Mouse (Mus musculus) CH12.LX (cell line): ENCODE results near the gene Agap1. TPM values are rescaled to one million over a fixed set of nuclear protein-coding genes. Genes with fewer than 3 reads are reported as not detected.

ENCODE experiments used
- DNase-seq: peaks from one replicate; pipeline ENCODE4 v3.0.0-alpha.2; 2013; ENCODE audit errors: extremely low read depth
- H3K27ac ChIP-seq: 2 replicates; pipeline ENCODE4 v1.5.1; 2012; ENCODE audit warnings: low read depth, mild to moderate bottlenecking, control low read depth, moderate library complexity; ENCODE audit not compliant: insufficient read depth
- H3K27me3 ChIP-seq: replicated peaks from 2 replicates; pipeline ENCODE3; 2012; ENCODE audit warnings: inconsistent platforms
- H3K36me3 ChIP-seq, 2 experiments: replicated peaks in 1 of 2; 2 replicates each; pipeline versions ENCODE3 to v1.6.1; 2012; ENCODE audit warnings: inconsistent platforms in 1 of 2, low read length in 1 of 2, mild to moderate bottlenecking in 1 of 2, mixed read lengths in 1 of 2, moderate library complexity in 1 of 2; ENCODE audit not compliant: control insufficient read depth in 1 of 2, insufficient read depth in 1 of 2
- H3K4me1 ChIP-seq, 2 experiments: 2 replicates each; pipeline ENCODE4 v1.6.1; 2012; ENCODE audit warnings: inconsistent platforms in 1 of 2, moderate library complexity in 1 of 2; ENCODE audit not compliant: insufficient read depth in 2 of 2, control insufficient read depth in 1 of 2
- H3K4me2 ChIP-seq: 2 replicates; pipeline ENCODE4 v1.6.1; 2012; ENCODE audit warnings: low read depth, mild to moderate bottlenecking, control low read depth; ENCODE audit not compliant: poor library complexity, insufficient read depth, severe bottlenecking
- H3K4me3 ChIP-seq, 3 experiments: fragments of 150-350 bp in 1 of 3; sonication (generic) in 1 of 3; replicated peaks in 1 of 3; 2 replicates each; pipeline versions ENCODE3 to v1.5.1; 2011 to 2012; ENCODE audit warnings: low read depth in 2 of 3, low read length in 2 of 3, mild to moderate bottlenecking in 2 of 3, moderate library complexity in 2 of 3, control low read depth in 1 of 3, improper control_type of control experiment in 1 of 3, inconsistent platforms in 1 of 3, mixed read lengths in 1 of 3; ENCODE audit not compliant: poor library complexity in 1 of 3
- H3K79me2 ChIP-seq: replicated peaks from 2 replicates; pipeline ENCODE4 v1.6.1; 2012; ENCODE audit warnings: mild to moderate bottlenecking, moderate library complexity; ENCODE audit not compliant: control insufficient read depth, poor library complexity, insufficient read depth, severe bottlenecking; ENCODE audit errors: extremely low read depth
- H3K9ac ChIP-seq: 2 replicates; pipeline ENCODE4 v1.6.1; 2012; ENCODE audit warnings: low read depth, mild to moderate bottlenecking, control low read depth, moderate library complexity; ENCODE audit not compliant: insufficient read depth
- H3K9me3 ChIP-seq: replicated peaks from 2 replicates; pipeline ENCODE3; 2012; ENCODE audit warnings: low read length, inconsistent platforms, mixed read lengths
- CHD2 ChIP-seq: IDR thresholded peaks from 2 replicates; pipeline ENCODE4 v1.6.1; 2011; ENCODE audit warnings: low read length, improper control_type of control experiment
- CTCF ChIP-seq, 2 experiments: IDR thresholded peaks in 1 of 2; conservative IDR thresholded peaks in 1 of 2; 2 replicates each; pipeline ENCODE4 v1.5.1; 2011 to 2012; ENCODE audit warnings: low read depth in 2 of 2, low read length in 2 of 2, improper control_type of control experiment in 1 of 2, inconsistent platforms in 1 of 2, mild to moderate bottlenecking in 1 of 2, moderate library complexity in 1 of 2
- ELF1 ChIP-seq: IDR thresholded peaks from 2 replicates; pipeline ENCODE4 v1.6.1; 2014; ENCODE audit warnings: low read depth, mild to moderate bottlenecking, inconsistent platforms, low read length, improper control_type of control experiment
- ETS1 ChIP-seq: conservative IDR thresholded peaks from 2 replicates; pipeline ENCODE4 v1.6.1; 2012; ENCODE audit warnings: low read depth, mild to moderate bottlenecking, inconsistent platforms, low read length, improper control_type of control experiment, moderate library complexity
- IRF4 ChIP-seq: IDR thresholded peaks from 2 replicates; pipeline ENCODE4 v1.6.1; 2014; ENCODE audit warnings: low read depth, mild to moderate bottlenecking, inconsistent platforms, low read length, improper control_type of control experiment
- KAT2A ChIP-seq: IDR thresholded peaks from 2 replicates; pipeline ENCODE4 v1.6.1; 2012; ENCODE audit warnings: low read length, improper control_type of control experiment, inconsistent platforms; ENCODE audit not compliant: insufficient replicate concordance
- MAFK ChIP-seq: IDR thresholded peaks from 2 replicates; pipeline ENCODE4 v1.6.1; 2011; ENCODE audit warnings: low read length, improper control_type of control experiment; ENCODE audit not compliant: insufficient replicate concordance
- MAX ChIP-seq: IDR thresholded peaks from 2 replicates; pipeline ENCODE4 v1.6.1; 2011; ENCODE audit warnings: low read length, improper control_type of control experiment
- MAZ ChIP-seq: IDR thresholded peaks from 2 replicates; pipeline ENCODE4 v1.6.1; 2012; ENCODE audit warnings: low read depth, mild to moderate bottlenecking, inconsistent platforms, low read length, improper control_type of control experiment, moderate library complexity
- MXI1 ChIP-seq: IDR thresholded peaks from 2 replicates; pipeline ENCODE4 v1.6.1; 2011; ENCODE audit warnings: mild to moderate bottlenecking, low read depth, low read length, improper control_type of control experiment
- NELFE ChIP-seq: IDR thresholded peaks from 2 replicates; pipeline ENCODE4 v1.6.1; 2011; ENCODE audit warnings: low read depth, low read length, improper control_type of control experiment
- NRF1 ChIP-seq: IDR thresholded peaks from 2 replicates; pipeline ENCODE4 v1.6.1; 2014; ENCODE audit warnings: low read depth, mild to moderate bottlenecking, inconsistent platforms, low read length, improper control_type of control experiment, moderate library complexity
- PAX5 ChIP-seq: IDR thresholded peaks from 2 replicates; pipeline ENCODE4 v1.6.1; 2012; ENCODE audit warnings: low read length, inconsistent platforms, mixed read lengths
- RAD21 ChIP-seq: IDR thresholded peaks from 2 replicates; pipeline ENCODE4 v1.6.1; 2011; ENCODE audit warnings: low read depth, mild to moderate bottlenecking, low read length, improper control_type of control experiment, moderate library complexity
- RCOR1 ChIP-seq: conservative IDR thresholded peaks from 2 replicates; pipeline ENCODE4 v1.6.1; 2012; ENCODE audit warnings: low read depth, mild to moderate bottlenecking, inconsistent platforms, low read length, improper control_type of control experiment
- SIN3A ChIP-seq: IDR thresholded peaks from 2 replicates; pipeline ENCODE4 v1.6.1; 2012; ENCODE audit warnings: low read length, improper control_type of control experiment, inconsistent platforms
- SMC3 ChIP-seq: IDR thresholded peaks from 2 replicates; pipeline ENCODE4 v1.6.1; 2011; ENCODE audit warnings: low read depth, low read length, improper control_type of control experiment
- UBTF ChIP-seq: IDR thresholded peaks from 2 replicates; pipeline ENCODE4 v1.6.1; 2012; ENCODE audit warnings: low read depth, mild to moderate bottlenecking, inconsistent platforms, low read length, improper control_type of control experiment, moderate library complexity
- ZC3H11A ChIP-seq: IDR thresholded peaks from 2 replicates; pipeline ENCODE4 v1.6.1; 2012; ENCODE audit warnings: low read depth, mild to moderate bottlenecking, inconsistent platforms, low read length, improper control_type of control experiment
- dilution Hi-C: fragments of 300-500 bp; cut with MboI; formaldehyde crosslinking; loops from 2 replicates; pipeline ENCODE4 v1.14.3; 2020; ENCODE audit warnings: low sequenced_read_pairs; ENCODE audit not compliant: extremely low pct_unique_long_range_greater_than_20kb, extremely low pct_ligation_motif_present
- in situ Hi-C: fragments of 300-500 bp; cut with MboI; formaldehyde crosslinking; loops from 3 replicates; pipeline ENCODE4 v1.14.3; 2019; ENCODE audit warnings: low sequenced_read_pairs, low pct_ligation_motif_present, low pct_unique_long_range_greater_than_20kb, mixed read lengths
- polyA plus RNA-seq: library from polyadenylated mRNA; unstranded; fragments of >175 nt; gene quantifications from 2 replicates; pipeline ENCODE4 v1.2.1, GENCODE M21; 2012; ENCODE audit warnings: low read depth; ENCODE audit not compliant: insufficient read length
- total RNA-seq, 2 experiments: library from RNA; depleted of rRNA; stranded (reverse); fragments of 300-350 nt in 1 of 2; fragments of >200 nt in 1 of 2; gene quantifications; 2 replicates each; pipeline ENCODE4 v1.2.3; 2012 to 2014

Agap1 gene
- total and polyA plus RNA-seq, 3 experiments, result not detected

GRCm38 (mm10) chr1:89444014-89444413 lies 10.6 kb upstream of the Agap1 start:
- TF ChIP-seq CHD2 (no peak), SIN3A (no peak), MAZ (no peak), RCOR1 (no peak)
- in situ Hi-C loops, result no loop called here
- Histone ChIP-seq H3K27ac (no peak overlapping the region), H3K36me3 (no peaks in the 10 kb centered on the region), H3K9me3 (peaks cover 75% of the 10 kb centered on the region), H3K4me2 (no peak overlapping the region), H3K4me3 (no peak overlapping the region), H3K27me3 (no peaks in the 10 kb centered on the region), H3K9ac (no peak overlapping the region), H3K4me1 (no peaks in the 10 kb centered on the region), H3K79me2 (no peaks in the 10 kb centered on the region)
- DNase-seq, result no peak
- dilution Hi-C loops, result no loop called here

GRCm38 (mm10) chr1:89450139-89450538 lies 4.5 kb upstream of the Agap1 start:
- Histone ChIP-seq H3K4me3 (no peak overlapping the region), H3K36me3 (no peaks in the 10 kb centered on the region), H3K4me1 (no peaks in the 10 kb centered on the region)
- dilution Hi-C loops, result no loop called here
- TF ChIP-seq MAX, result no peak
- no peak for TF ChIP-seq PAX5
- no peak for TF ChIP-seq CTCF (conservative IDR thresholded peaks at IDR 0.05 in 1 of 2, IDR thresholded peaks at IDR 0.05 in 1 of 2; ENCODE audit: low read depth in 2 of 2, low read length in 2 of 2)
- TF ChIP-seq CHD2, result no peak
- no peak for TF ChIP-seq ELF1
- no peak for TF ChIP-seq SIN3A
- no peak for TF ChIP-seq NELFE
- TF ChIP-seq MAZ, result no peak
- TF ChIP-seq SMC3, result no peak
- no peak for TF ChIP-seq MAFK
- no peak for TF ChIP-seq UBTF
- TF ChIP-seq RCOR1, result no peak
- no peak for TF ChIP-seq MXI1
- TF ChIP-seq IRF4, result no peak
- no peak for TF ChIP-seq ETS1
- no peak for TF ChIP-seq KAT2A
- TF ChIP-seq RAD21, result no peak
- TF ChIP-seq NRF1, result no peak
- no peak for TF ChIP-seq ZC3H11A
- TF ChIP-seq, all 38 proteins: peak for 0
- Histone ChIP-seq H3K9ac (no peak overlapping the region), H3K27ac (no peak overlapping the region), H3K4me2 (no peak overlapping the region), H3K27me3 (no peaks in the 10 kb centered on the region), H3K79me2 (no peaks in the 10 kb centered on the region), H3K9me3 (peaks cover 81% of the 10 kb centered on the region)
- DNase-seq, result no peak
- in situ Hi-C loops, result no loop called here
